Mouse (Mus musculus) heart, embryonic 13.5 days (tissue): ENCODE results near the gene Diras2. TPM values are rescaled to one million over a fixed set of nuclear protein-coding genes. Genes with fewer than 3 reads are reported as not detected.

ENCODE experiments used
- ATAC-seq: fragments of 200-750 bp; cut with Nextera tagmentation; 2 replicates; pipeline ENCODE4 v1.8.0; 2017; ENCODE audit warnings: moderate TSS enrichment; ENCODE audit not compliant: insufficient number of reproducible peaks, low FRiP score, low TSS enrichment; ENCODE audit errors: extremely low read depth
- H3K27ac ChIP-seq: fragments of 300-500 bp; sonication (generic); replicated peaks from 2 replicates; pipeline ENCODE4 v1.5.1; 2015; ENCODE audit warnings: moderate library complexity, mild to moderate bottlenecking, inconsistent platforms
- H3K27me3 ChIP-seq: fragments of 300-500 bp; sonication (generic); replicated peaks from 2 replicates; pipeline ENCODE4 v1.6.1; 2015; ENCODE audit warnings: mild to moderate bottlenecking, inconsistent platforms
- H3K36me3 ChIP-seq: fragments of 300-500 bp; sonication (generic); 2 replicates; pipeline ENCODE4 v1.6.1; 2015; ENCODE audit warnings: mild to moderate bottlenecking, inconsistent platforms
- H3K4me1 ChIP-seq: fragments of 300-500 bp; sonication (generic); 2 replicates; pipeline ENCODE4 v1.6.1; 2015; ENCODE audit warnings: inconsistent platforms
- H3K4me2 ChIP-seq: fragments of 300-500 bp; sonication (generic); 2 replicates; pipeline ENCODE4 v1.6.1; 2015; ENCODE audit warnings: inconsistent platforms, mild to moderate bottlenecking, moderate library complexity
- H3K4me3 ChIP-seq: fragments of 300-500 bp; sonication (generic); 2 replicates; pipeline ENCODE4 v1.5.1; 2015; ENCODE audit warnings: moderate library complexity, mild to moderate bottlenecking, inconsistent platforms
- H3K9ac ChIP-seq: fragments of 300-500 bp; sonication (generic); 2 replicates; pipeline ENCODE4 v1.6.1; 2015; ENCODE audit warnings: inconsistent platforms, mild to moderate bottlenecking, moderate library complexity
- H3K9me3 ChIP-seq: fragments of 300-500 bp; sonication (generic); 2 replicates; pipeline ENCODE4 v1.6.1; 2016; ENCODE audit warnings: inconsistent platforms
- WGBS: fragments of 180-500 bp; shearing (Covaris S2); methylation state at CpG from one replicate; pipeline ENCODE4 v1.1.7; 2015; ENCODE audit warnings: mixed read lengths; 5-methylcytosine and 5-hydroxymethylcytosine counted together
- polyA plus RNA-seq: library from polyadenylated mRNA; unstranded; fragments of >200 nt; fragmentation: Nextera tagmentation; extraction: Ambion mirVana; gene quantifications from 2 replicates; pipeline ENCODE4 v1.2.1, GENCODE M21; 2015

The Diras2 gene
- polyA plus RNA-seq, 1 experiment from 2014 or later = 0.52 TPM

DNA sequence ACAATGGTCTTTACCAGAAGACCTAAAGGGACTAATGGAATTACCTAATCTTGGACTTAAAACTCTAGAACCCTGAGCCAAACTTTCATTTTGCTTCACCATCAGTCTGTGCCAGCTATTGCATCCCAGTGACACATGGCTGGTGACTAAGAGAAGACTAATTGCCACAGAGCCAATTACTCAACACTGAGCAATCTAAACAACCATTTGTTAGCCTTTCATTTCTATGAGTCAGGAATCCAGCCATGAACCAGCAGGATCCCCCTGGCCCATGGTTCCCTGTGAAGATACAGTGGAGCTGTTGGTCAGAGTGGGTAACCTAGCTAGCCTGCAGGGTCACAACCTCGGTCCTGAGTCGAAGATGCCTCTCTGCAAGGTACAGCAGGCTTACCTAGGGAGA lies 49.3 kb downstream of the Diras2 start:
- H3K27ac ChIP-seq = no peak overlapping the region
- no peak for ATAC-seq
- peaks cover 5% of the 10 kb centered on the region; the same call in 1 of the 2 replicates for H3K4me1 ChIP-seq
- H3K36me3 ChIP-seq = no peaks in the 10 kb centered on the region
- no peaks in the 10 kb centered on the region for H3K9me3 ChIP-seq
- H3K4me3 ChIP-seq = no peak overlapping the region
- H3K4me2 ChIP-seq = no peak overlapping the region
- WGBS = 71% methylated on average over 2 of the region's 2 CpGs
- H3K9ac ChIP-seq = no peak overlapping the region
- no peaks in the 10 kb centered on the region for H3K27me3 ChIP-seq

DNA sequence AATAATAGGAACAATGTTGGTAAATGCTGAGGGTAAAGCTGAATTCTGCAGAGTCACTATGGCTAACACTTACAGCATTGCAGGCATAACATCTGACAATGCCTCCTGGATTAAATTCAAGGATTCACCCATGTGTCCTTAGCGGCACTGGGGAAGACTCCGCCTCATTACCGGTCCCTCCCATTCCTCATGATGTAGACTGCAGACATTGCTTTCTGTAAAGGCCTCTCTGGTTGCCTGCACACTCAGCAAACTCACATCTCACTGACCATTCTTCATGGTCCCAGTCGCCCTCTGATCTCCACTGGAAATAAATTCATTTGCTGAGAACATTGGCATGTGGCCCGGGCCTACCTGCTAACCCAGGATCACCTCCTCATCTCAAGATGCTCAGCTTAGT lies 51.9 kb downstream of the Diras2 start:
- ATAC-seq = no peak
- Histone ChIP-seq H3K4me3 (no peak overlapping the region), H3K9ac (no peak overlapping the region), H3K27me3 (no peaks in the 10 kb centered on the region), H3K27ac (no peak overlapping the region), H3K36me3 (no peaks in the 10 kb centered on the region), H3K4me1 (peaks cover 5% of the 10 kb centered on the region; the same call in 1 of the 2 replicates), H3K4me2 (no peak overlapping the region), H3K9me3 (no peaks in the 10 kb centered on the region)
- 89% methylated on average over 5 of the region's 5 CpGs for WGBS

DNA sequence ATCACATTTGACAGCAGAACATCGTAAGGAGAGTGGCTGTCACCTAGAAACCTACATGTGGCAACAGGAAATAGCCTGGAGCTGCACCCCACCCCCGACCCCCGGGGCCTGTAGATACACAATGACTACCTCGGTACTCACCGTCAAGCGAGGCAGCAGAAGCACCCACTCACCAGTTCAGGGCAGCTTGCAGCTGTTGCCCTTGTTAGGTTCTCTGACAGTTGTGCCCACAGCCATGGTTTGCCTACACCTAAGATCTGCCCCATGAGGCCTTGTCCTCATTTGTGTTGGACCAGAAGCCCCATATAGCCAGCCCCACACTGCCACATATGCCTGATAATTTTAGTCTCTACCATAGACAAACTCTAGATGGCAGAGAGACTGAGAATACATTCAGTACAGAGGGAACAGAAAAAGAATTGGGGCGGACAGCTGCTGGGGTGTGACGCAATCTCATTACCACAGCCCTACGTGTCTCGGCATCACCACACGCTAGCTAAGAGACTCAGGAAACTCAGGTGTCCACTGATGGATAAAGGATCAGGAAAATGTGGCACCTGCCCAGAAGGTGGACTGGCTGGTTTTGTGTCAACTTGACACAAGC lies 54.0 kb downstream of the Diras2 start:
- 87% methylated on average over 11 of the region's 11 CpGs for WGBS
- Histone ChIP-seq H3K9me3 (no peaks in the 10 kb centered on the region), H3K4me1 (no peaks in the 10 kb centered on the region), H3K36me3 (no peaks in the 10 kb centered on the region), H3K4me3 (no peak overlapping the region), H3K4me2 (no peak overlapping the region), H3K27ac (no peak overlapping the region), H3K9ac (no peak overlapping the region), H3K27me3 (no peaks in the 10 kb centered on the region)
- no peak for ATAC-seq

DNA sequence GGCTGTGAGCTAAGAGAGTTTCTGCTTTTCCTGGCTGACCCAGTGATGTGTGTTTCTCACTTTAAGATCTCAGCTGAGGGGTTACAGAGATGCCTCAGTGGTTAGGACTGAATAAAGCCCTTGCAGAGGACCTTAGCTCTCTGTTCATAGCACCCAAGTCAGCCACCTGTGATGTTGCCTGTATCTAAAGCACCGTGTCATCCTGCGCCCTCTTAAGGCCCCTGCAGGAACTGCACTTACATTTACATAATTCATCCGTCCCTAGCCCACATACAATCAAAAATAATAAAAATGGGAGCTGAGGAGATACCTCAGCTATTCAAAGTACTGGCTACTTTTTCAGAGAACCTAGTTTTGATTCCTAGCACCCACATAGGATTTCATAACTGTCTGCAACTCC lies 54.9 kb downstream of the Diras2 start:
- Histone ChIP-seq H3K4me1 (no peaks in the 10 kb centered on the region), H3K4me2 (no peak overlapping the region), H3K9me3 (no peaks in the 10 kb centered on the region), H3K36me3 (no peaks in the 10 kb centered on the region), H3K9ac (no peak overlapping the region), H3K4me3 (no peak overlapping the region), H3K27me3 (no peaks in the 10 kb centered on the region), H3K27ac (no peak overlapping the region)
- 50% methylated on average over 3 of the region's 3 CpGs for WGBS
- ATAC-seq = no peak

DNA sequence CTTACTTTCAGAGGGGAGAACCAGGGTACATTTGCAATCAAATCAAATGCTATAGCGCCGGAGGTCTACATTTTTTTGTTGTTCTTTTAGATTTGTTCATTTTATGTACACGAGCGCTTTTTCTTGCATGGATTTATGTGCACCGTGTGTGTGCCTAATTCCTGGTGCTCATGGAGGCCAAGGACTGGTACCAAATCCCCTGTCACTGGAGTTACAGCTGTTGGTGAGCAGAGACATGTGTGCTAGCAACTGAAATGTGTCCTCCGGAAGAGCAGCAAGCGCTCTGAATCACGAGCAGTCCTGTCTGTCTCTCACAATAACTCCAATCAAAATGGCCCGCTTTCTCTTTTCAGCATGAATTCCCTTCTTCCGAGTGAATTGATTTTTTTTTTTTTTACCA lies 55.8 kb downstream of the Diras2 start:
- no peak overlapping the region for H3K9ac ChIP-seq
- no peaks in the 10 kb centered on the region for H3K27me3 ChIP-seq
- H3K4me1 ChIP-seq = no peaks in the 10 kb centered on the region; the same call in 1 of the 2 replicates
- 84% methylated on average over 10 of the region's 10 CpGs for WGBS
- H3K27ac ChIP-seq = no peak overlapping the region
- no peaks in the 10 kb centered on the region for H3K36me3 ChIP-seq
- no peaks in the 10 kb centered on the region for H3K9me3 ChIP-seq
- H3K4me3 ChIP-seq = no peak overlapping the region
- ATAC-seq = no peak
- no peak overlapping the region for H3K4me2 ChIP-seq

DNA sequence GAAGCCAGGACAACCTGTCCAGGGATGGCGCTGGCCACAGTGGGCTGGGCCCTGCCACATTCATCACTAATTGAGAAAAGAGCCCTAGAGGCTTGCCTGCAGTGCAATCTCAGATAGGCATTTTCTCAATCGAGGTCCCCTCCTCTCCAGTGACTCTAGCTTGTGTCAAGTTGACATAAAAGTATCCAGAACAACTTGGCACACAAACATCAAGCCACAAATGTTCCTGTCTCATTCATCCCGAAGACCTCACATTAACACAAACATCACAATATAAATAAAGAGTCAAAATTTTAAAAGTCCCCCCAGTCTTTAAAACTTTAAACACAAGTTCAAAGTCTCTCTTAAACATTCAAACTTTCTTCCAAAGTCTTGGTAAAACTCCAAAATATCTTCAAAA lies 56.3 kb downstream of the Diras2 start:
- Histone ChIP-seq H3K9me3 (no peaks in the 10 kb centered on the region), H3K27ac (no peak overlapping the region), H3K9ac (no peak overlapping the region), H3K36me3 (no peaks in the 10 kb centered on the region), H3K4me3 (no peak overlapping the region), H3K4me1 (peaks cover 3% of the 10 kb centered on the region), H3K27me3 (no peaks in the 10 kb centered on the region), H3K4me2 (no peak overlapping the region)
- 73% methylated on average over 3 of the region's 3 CpGs for WGBS
- ATAC-seq = no peak

DNA sequence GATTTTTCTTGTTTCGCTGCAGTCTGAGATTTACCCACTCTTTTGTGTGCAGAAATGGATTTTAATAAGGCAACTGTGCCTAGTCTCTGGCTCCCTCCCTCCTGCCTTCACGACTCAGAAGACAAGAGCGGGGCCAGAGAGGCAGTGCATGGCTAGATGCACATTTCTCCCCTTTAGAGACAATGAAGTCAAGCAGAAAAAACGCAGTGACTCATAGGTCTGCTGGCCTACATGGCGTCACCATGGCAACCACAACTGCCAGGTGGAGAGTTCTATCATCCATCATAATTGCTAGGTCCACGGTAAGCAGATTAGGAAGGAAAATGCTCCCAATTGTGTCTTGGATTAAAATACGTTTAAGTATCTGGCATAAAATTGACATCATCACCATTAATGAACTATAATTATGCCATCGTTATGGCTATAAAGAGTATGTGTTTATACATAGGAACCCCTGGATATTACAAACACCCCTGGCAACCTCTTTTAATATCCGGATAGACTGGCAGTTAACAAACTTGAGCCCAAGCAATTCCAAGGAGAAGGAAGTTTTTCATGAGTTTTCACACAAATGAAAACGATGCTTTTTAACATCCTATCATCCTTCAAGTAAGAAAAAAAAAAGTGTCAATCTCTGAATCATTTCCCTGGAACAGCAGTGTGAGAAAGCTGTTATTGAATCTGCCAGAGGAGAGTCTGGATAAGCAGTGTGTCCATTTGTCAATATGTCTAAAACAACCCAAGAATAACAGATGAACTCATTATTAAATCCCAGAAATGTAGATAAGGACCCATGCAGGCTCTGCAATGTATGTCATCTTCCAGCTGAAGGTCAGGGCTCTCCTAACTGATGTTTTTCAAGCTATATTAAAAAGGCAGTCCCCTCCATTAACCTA lies 61.0 kb downstream of the Diras2 start:
- ATAC-seq = no peak
- 49% methylated on average over 10 of the region's 10 CpGs for WGBS
- H3K27ac ChIP-seq = peak overlapping the region; percentile 39; the same call in 1 of the 2 replicates

DNA sequence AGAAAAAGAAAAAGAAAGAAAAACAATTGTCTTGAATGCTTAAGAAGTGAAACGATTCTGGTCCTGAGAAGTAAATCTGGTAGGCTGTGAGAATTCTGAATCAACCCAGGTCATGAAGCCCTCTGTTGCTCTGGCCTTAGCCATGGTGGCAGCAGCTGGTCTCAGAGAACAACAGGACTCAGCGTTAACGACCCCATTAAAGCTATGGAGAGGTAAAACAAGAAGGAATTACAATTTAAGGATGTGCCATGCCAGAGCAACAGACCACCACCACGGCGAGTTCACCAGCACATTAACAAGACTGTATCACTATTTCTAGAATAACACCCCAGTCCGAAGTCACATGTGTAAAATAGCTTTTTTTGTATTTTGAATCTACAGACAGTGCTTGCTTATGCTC lies 65.9 kb downstream of the Diras2 start:
- no peaks in the 10 kb centered on the region for H3K27me3 ChIP-seq
- no peak for ATAC-seq
- no peak overlapping the region for H3K4me2 ChIP-seq
- H3K27ac ChIP-seq = no peak overlapping the region
- no peaks in the 10 kb centered on the region for H3K36me3 ChIP-seq
- H3K9ac ChIP-seq = no peak overlapping the region
- 73% methylated on average over 6 of the region's 6 CpGs for WGBS
- peaks cover 10% of the 10 kb centered on the region for H3K4me1 ChIP-seq
- peaks cover 4% of the 10 kb centered on the region; the same call in 1 of the 2 replicates for H3K9me3 ChIP-seq
- no peak overlapping the region for H3K4me3 ChIP-seq

More for the DNA sequence above, 61.0 kb downstream of the Diras2 start:
- Histone ChIP-seq H3K9ac (no peak overlapping the region), H3K9me3 (no peaks in the 10 kb centered on the region), H3K27me3 (no peaks in the 10 kb centered on the region), H3K4me3 (no peak overlapping the region), H3K36me3 (no peaks in the 10 kb centered on the region), H3K4me2 (no peak overlapping the region), H3K4me1 (peaks cover 10% of the 10 kb centered on the region)

DNA sequence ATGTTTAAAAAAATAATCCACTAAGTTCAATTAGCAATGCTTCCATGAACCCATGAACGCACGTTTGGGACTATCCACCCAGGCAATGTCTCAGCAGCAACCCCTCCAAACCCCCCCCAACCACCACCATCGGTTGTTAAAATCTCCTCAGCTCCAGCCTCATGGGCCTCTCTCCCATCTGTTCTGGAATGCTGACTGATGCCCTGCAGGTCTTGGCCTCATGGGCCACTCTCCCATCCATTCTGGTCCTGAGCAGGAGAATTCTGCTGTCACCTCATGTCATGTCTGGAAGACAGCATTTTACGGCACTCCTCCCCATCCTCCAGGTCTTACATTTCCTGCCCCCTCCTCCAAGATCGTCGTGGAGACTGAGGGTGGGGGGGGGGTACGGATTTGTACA lies 71.1 kb downstream of the Diras2 start:
- Histone ChIP-seq H3K27me3 (no peaks in the 10 kb centered on the region), H3K27ac (no peak overlapping the region), H3K4me3 (no peak overlapping the region), H3K9me3 (peaks cover 4% of the 10 kb centered on the region; the same call in 1 of the 2 replicates), H3K4me1 (peaks cover 9% of the 10 kb centered on the region), H3K9ac (no peak overlapping the region), H3K36me3 (no peaks in the 10 kb centered on the region), H3K4me2 (no peak overlapping the region)
- 66% methylated on average over 7 of the region's 7 CpGs for WGBS
- no peak for ATAC-seq

DNA sequence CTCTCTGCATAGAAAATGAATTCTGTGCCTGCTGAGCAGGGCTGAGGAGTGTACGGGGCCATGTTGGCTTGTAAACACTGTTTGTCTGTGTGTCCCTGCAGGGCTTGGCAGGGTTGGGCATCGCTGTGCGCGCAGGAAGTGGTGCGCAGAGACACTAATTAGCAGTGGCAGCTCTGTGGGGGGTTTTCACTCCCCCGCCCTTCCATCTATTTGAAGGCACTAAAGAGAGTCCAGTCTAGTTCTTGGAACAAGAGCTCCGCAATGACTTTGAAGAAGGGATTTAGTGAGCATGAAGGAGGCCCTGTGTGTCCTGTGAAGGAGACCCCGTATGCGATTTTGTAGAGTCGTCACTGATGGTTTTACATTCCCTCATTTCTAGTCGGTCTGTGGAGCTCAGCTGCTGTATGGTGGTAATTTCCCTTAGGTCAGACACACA lies 73.2 kb downstream of the Diras2 start:
- Histone ChIP-seq H3K36me3 (no peaks in the 10 kb centered on the region), H3K4me2 (no peak overlapping the region), H3K27ac (no peak overlapping the region), H3K9ac (no peak overlapping the region), H3K4me1 (peaks cover 14% of the 10 kb centered on the region), H3K4me3 (no peak overlapping the region), H3K27me3 (no peaks in the 10 kb centered on the region), H3K9me3 (peaks cover 4% of the 10 kb centered on the region; the same call in 1 of the 2 replicates)
- no peak for ATAC-seq
- WGBS = 84% methylated on average over 11 of the region's 11 CpGs

DNA sequence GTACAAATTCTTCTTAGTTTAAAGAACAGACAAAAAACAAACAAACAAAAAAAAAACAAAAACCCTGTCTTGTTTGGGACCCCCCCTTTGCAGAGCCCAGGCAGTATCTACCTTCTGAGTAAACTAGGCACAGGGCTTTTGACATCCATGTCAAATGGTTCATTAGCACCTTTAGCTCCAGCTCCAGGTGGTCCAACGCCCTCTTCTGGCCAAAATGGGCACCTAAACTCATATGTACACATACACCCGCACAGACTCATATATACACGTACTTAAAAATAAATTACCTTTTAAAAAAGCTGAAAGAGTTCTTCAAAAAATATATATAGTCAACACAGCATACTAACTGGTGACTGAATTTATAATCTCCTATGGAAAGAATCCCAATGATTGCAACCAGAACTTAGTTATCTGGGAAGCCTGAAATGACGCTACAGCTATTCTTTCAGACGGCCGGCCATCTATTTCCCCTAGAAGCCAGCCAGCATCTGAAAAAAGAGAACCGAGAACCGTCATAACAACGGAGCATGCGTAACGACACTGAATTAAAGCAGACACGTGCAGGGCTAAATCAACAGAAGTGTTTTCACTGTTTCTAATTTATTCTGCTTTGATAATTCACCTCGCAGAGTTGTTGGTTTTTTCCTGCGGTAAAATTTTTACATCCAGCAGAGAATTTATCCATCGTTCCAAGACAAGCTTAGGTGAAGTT lies 73.7 kb downstream of the Diras2 start:
- Histone ChIP-seq H3K4me3 (no peak overlapping the region), H3K4me1 (peaks cover 14% of the 10 kb centered on the region), H3K27ac (no peak overlapping the region), H3K9ac (no peak overlapping the region), H3K36me3 (no peaks in the 10 kb centered on the region), H3K9me3 (peaks cover 4% of the 10 kb centered on the region; the same call in 1 of the 2 replicates), H3K27me3 (no peaks in the 10 kb centered on the region), H3K4me2 (no peak overlapping the region)
- no peak for ATAC-seq
- WGBS = 78% methylated on average over 15 of the region's 15 CpGs
